Mouse (Mus musculus) neural tube, embryonic 14.5 days (tissue): Measurements from ENCODE around the gene Rhobtb1. TPM values are rescaled to one million over a fixed set of nuclear protein-coding genes. Genes with fewer than 3 reads are reported as not detected.

ENCODE experiments used
- ATAC-seq: fragments of 200-750 bp; cut with Nextera tagmentation; 2 replicates; pipeline ENCODE4 v1.8.0; 2017; ENCODE audit warnings: low read depth, mild to moderate bottlenecking, moderate TSS enrichment, moderate library complexity
- H3K27ac ChIP-seq: fragments of 300-500 bp; sonication (generic); 2 replicates; pipeline ENCODE4 v1.5.1; 2014; ENCODE audit warnings: low read depth, mild to moderate bottlenecking, control low read depth, low read length, moderate library complexity, mixed read lengths
- H3K27me3 ChIP-seq: fragments of 300-500 bp; sonication (generic); 2 replicates; pipeline ENCODE4 v1.6.1; 2014; ENCODE audit warnings: low read length; ENCODE audit not compliant: control insufficient read depth, insufficient read depth
- H3K36me3 ChIP-seq: fragments of 300-500 bp; sonication (generic); 2 replicates; pipeline ENCODE4 v1.6.1; 2014; ENCODE audit warnings: low read length, mixed read lengths; ENCODE audit not compliant: control insufficient read depth, insufficient read depth
- H3K4me1 ChIP-seq: fragments of 300-500 bp; sonication (generic); 2 replicates; pipeline ENCODE4 v1.6.1; 2014; ENCODE audit warnings: low read length; ENCODE audit not compliant: control insufficient read depth, insufficient read depth
- H3K4me2 ChIP-seq: fragments of 300-500 bp; sonication (generic); 2 replicates; pipeline ENCODE4 v1.6.1; 2014; ENCODE audit warnings: mild to moderate bottlenecking, low read depth, low read length, control low read depth
- H3K4me3 ChIP-seq: fragments of 300-500 bp; sonication (generic); 2 replicates; pipeline ENCODE4 v1.5.1; 2014; ENCODE audit warnings: low read depth, low read length, control low read depth, mixed read lengths
- H3K9ac ChIP-seq: fragments of 300-500 bp; sonication (generic); replicated peaks from 2 replicates; pipeline ENCODE4 v1.6.1; 2014; ENCODE audit warnings: low read depth, mild to moderate bottlenecking, control low read depth, low read length, mixed read lengths
- H3K9me3 ChIP-seq: fragments of 300-500 bp; sonication (generic); 2 replicates; pipeline ENCODE4 v1.6.1; 2016; ENCODE audit warnings: low read length; ENCODE audit not compliant: control insufficient read depth
- WGBS: fragments of 180-500 bp; shearing (Covaris S2); extraction: QIAGEN DNeasy Blood & Tissue Kit; methylation state at CpG from one replicate; pipeline ENCODE4 v1.1.7; 2014; 5-methylcytosine and 5-hydroxymethylcytosine counted together
- polyA plus RNA-seq: library from polyadenylated mRNA; unstranded; fragments of >200 nt; fragmentation: Nextera tagmentation; extraction: Ambion mirVana; gene quantifications from 2 replicates; pipeline ENCODE4 v1.2.1, GENCODE M21; 2014

Gene Rhobtb1
- polyA plus RNA-seq, 1 experiment from 2014 or later, result 17.3 TPM

GRCm38 (mm10) chr10:69172412-69172811 lies 21.2 kb downstream of the Rhobtb1 start:
- 84% methylated on average over 3 of the region's 3 CpGs for WGBS
- Histone ChIP-seq H3K9me3 (no peaks in the 10 kb centered on the region), H3K36me3 (no peaks in the 10 kb centered on the region), H3K4me2 (no peak overlapping the region), H3K4me3 (no peak overlapping the region), H3K9ac (no peak overlapping the region), H3K27ac (no peak overlapping the region), H3K4me1 (no peaks in the 10 kb centered on the region), H3K27me3 (no peaks in the 10 kb centered on the region)
- ATAC-seq, result no peak

GRCm38 (mm10) chr10:69176116-69176515 lies 24.9 kb downstream of the Rhobtb1 start:
- Histone ChIP-seq H3K27ac (no peak overlapping the region), H3K4me2 (no peak overlapping the region), H3K36me3 (no peaks in the 10 kb centered on the region), H3K9ac (no peak overlapping the region), H3K4me1 (no peaks in the 10 kb centered on the region), H3K4me3 (no peak overlapping the region), H3K9me3 (no peaks in the 10 kb centered on the region), H3K27me3 (no peaks in the 10 kb centered on the region)
- ATAC-seq, result no peak
- 87% methylated on average over 3 of the region's 3 CpGs for WGBS

- Histone ChIP-seq H3K4me1 (no peaks in the 10 kb centered on the region), H3K36me3 (no peaks in the 10 kb centered on the region), H3K27ac (no peak overlapping the region), H3K4me2 (no peak overlapping the region), H3K27me3 (no peaks in the 10 kb centered on the region), H3K9me3 (no peaks in the 10 kb centered on the region), H3K9ac (no peak overlapping the region), H3K4me3 (no peak overlapping the region)
- WGBS, result 97% methylated on average over 1 of the region's 1 CpGs
- ATAC-seq, result no peak
These were observed 28.1 kb downstream of the Rhobtb1 start for GRCm38 (mm10) chr10:69179341-69179740.

- Histone ChIP-seq H3K4me2 (no peak overlapping the region), H3K27me3 (no peaks in the 10 kb centered on the region), H3K4me3 (no peak overlapping the region), H3K9me3 (no peaks in the 10 kb centered on the region), H3K36me3 (no peaks in the 10 kb centered on the region), H3K9ac (no peak overlapping the region), H3K4me1 (no peaks in the 10 kb centered on the region), H3K27ac (no peak overlapping the region)
- ATAC-seq, result no peak
- WGBS, result 79% methylated on average over 3 of the region's 3 CpGs
These were observed 29.8 kb downstream of the Rhobtb1 start for GRCm38 (mm10) chr10:69180997-69181396.

GRCm38 (mm10) chr10:69184903-69185302 lies 33.7 kb downstream of the Rhobtb1 start:
- no peak overlapping the region for H3K9ac ChIP-seq
- ATAC-seq, result no peak
- no peak overlapping the region for H3K4me3 ChIP-seq
- H3K9me3 ChIP-seq, result no peaks in the 10 kb centered on the region
- no peak overlapping the region for H3K4me2 ChIP-seq
- no peaks in the 10 kb centered on the region for H3K36me3 ChIP-seq
- no peaks in the 10 kb centered on the region for H3K4me1 ChIP-seq
- WGBS, result 93% methylated on average over 4 of the region's 4 CpGs
- no peaks in the 10 kb centered on the region for H3K27me3 ChIP-seq
- no peak overlapping the region for H3K27ac ChIP-seq

- no peaks in the 10 kb centered on the region for H3K9me3 ChIP-seq
- no peak overlapping the region for H3K4me2 ChIP-seq
- no peak overlapping the region for H3K4me3 ChIP-seq
- H3K27ac ChIP-seq, result no peak overlapping the region
- H3K36me3 ChIP-seq, result no peaks in the 10 kb centered on the region
- no peaks in the 10 kb centered on the region for H3K27me3 ChIP-seq
- no peak for ATAC-seq
- H3K9ac ChIP-seq, result no peak overlapping the region
- H3K4me1 ChIP-seq, result no peaks in the 10 kb centered on the region
- WGBS, result 81% methylated on average over 4 of the region's 4 CpGs
These were observed 34.2 kb downstream of the Rhobtb1 start for GRCm38 (mm10) chr10:69185431-69185830.

- Histone ChIP-seq H3K9me3 (no peaks in the 10 kb centered on the region), H3K4me3 (peak overlapping the region; percentile 17; the same call in 1 of the 2 replicates), H3K4me1 (no peaks in the 10 kb centered on the region), H3K27ac (no peak overlapping the region), H3K9ac (no peak overlapping the region), H3K27me3 (no peaks in the 10 kb centered on the region), H3K36me3 (no peaks in the 10 kb centered on the region), H3K4me2 (peak overlapping the region; percentile 44)
- ATAC-seq, result peak; percentile 60; the same call in 1 of the 2 replicates
- 27% methylated on average over 21 of the region's 21 CpGs for WGBS
These were observed 35.0 kb downstream of the Rhobtb1 start for GRCm38 (mm10) chr10:69185894-69186893.

GRCm38 (mm10) chr10:69187773-69188443 lies 36.7 kb downstream of the Rhobtb1 start:
- Histone ChIP-seq H3K36me3 (no peaks in the 10 kb centered on the region), H3K4me2 (no peak overlapping the region), H3K27ac (no peak overlapping the region), H3K9me3 (no peaks in the 10 kb centered on the region), H3K4me3 (no peak overlapping the region), H3K4me1 (no peaks in the 10 kb centered on the region), H3K27me3 (no peaks in the 10 kb centered on the region), H3K9ac (no peak overlapping the region)
- 88% methylated on average over 9 of the region's 9 CpGs for WGBS
- no peak for ATAC-seq
